In genomic region chr10:88260309-88260708, GRCm38 (mm10) we compare ENCODE assay signal across 15 mouse cellular contexts. TPM values are rescaled to one million over a fixed set of nuclear protein-coding genes. Genes with fewer than 3 reads are reported as not detected.
DNase-seq lines count a peak whose midpoint lies in the region; ATAC-seq lines count a peak whose summit lies in the region.
"Had no signal": no experiment of that assay in that cellular context is flagged by ENCODE, and none has a peak within 500 bp of the region (broad histone marks: within the 10 kb centered on the region; RNA-seq: fewer than 3 reads in every experiment).

No protein-coding gene starts in this region.

- H3K4me3 ChIP-seq in kidney, embryonic 15.5 days (replicated peaks), result no peak overlapping the region
- H3K4me3 ChIP-seq in heart, embryonic 11.5 days (ENCODE audit: low read depth, low read length), result no peak overlapping the region
- H3K4me3 ChIP-seq in heart, embryonic 16.5 days (ENCODE audit: low read length), result peak overlapping the region; percentile 16; the same call in 1 of the 2 replicates
- H3K4me3 ChIP-seq in midbrain, embryonic 15.5 days, result no peak overlapping the region
- H3K4me3 ChIP-seq: embryonic facial prominence, embryonic 12.5 days; hindbrain, embryonic 13.5 days; megakaryocyte, embryonic 14.5 days had no signal

- no peaks in the 10 kb centered on the region for H3K27me3 ChIP-seq in kidney, embryonic 15.5 days
- no peaks in the 10 kb centered on the region for H3K27me3 ChIP-seq in heart, embryonic 11.5 days (ENCODE audit: control insufficient read depth, insufficient read depth, low read length)
- H3K27me3 ChIP-seq in heart, embryonic 16.5 days (ENCODE audit: control insufficient read depth, insufficient read depth, low read length), result no peaks in the 10 kb centered on the region
- no peaks in the 10 kb centered on the region for H3K27me3 ChIP-seq in midbrain, embryonic 15.5 days (replicated peaks)
- H3K27me3 ChIP-seq: CH12.LX; embryonic facial prominence, embryonic 12.5 days; hindbrain, embryonic 13.5 days; Patski had no signal

- 72% methylated on average over 12 of the region's 12 CpGs for WGBS in kidney, embryonic 15.5 days
- 62% methylated on average over 12 of the region's 12 CpGs for WGBS in heart, embryonic 11.5 days (ENCODE audit: insufficient replicate concordance)
- WGBS in heart, embryonic 16.5 days, result 39% methylated on average over 12 of the region's 12 CpGs
- 90% methylated on average over 12 of the region's 12 CpGs for WGBS in midbrain, embryonic 15.5 days

- H3K4me1 ChIP-seq in kidney, embryonic 15.5 days, result no peaks in the 10 kb centered on the region
- no peaks in the 10 kb centered on the region for H3K4me1 ChIP-seq in heart, embryonic 11.5 days (ENCODE audit: control insufficient read depth, insufficient read depth, low read length)
- no peaks in the 10 kb centered on the region for H3K4me1 ChIP-seq in heart, embryonic 16.5 days (ENCODE audit: control insufficient read depth, insufficient read depth, low read length)
- H3K4me1 ChIP-seq in midbrain, embryonic 15.5 days, result no peaks in the 10 kb centered on the region
- H3K4me1 ChIP-seq: embryonic facial prominence, embryonic 12.5 days; megakaryocyte, embryonic 14.5 days had no signal

- H3K36me3 ChIP-seq in kidney, embryonic 15.5 days, result no peaks in the 10 kb centered on the region
- no peaks in the 10 kb centered on the region for H3K36me3 ChIP-seq in heart, embryonic 11.5 days (ENCODE audit: control insufficient read depth, insufficient read depth, low read length)
- H3K36me3 ChIP-seq in heart, embryonic 16.5 days (ENCODE audit: control insufficient read depth, insufficient read depth), result no peaks in the 10 kb centered on the region
- no peaks in the 10 kb centered on the region for H3K36me3 ChIP-seq in midbrain, embryonic 15.5 days (replicated peaks)
- H3K36me3 ChIP-seq: embryonic facial prominence, embryonic 12.5 days; hindbrain, embryonic 13.5 days had no signal

- DNase-seq in kidney, postnatal 25 days, result peak; percentile 15 to 39
- peak; percentile 31 for DNase-seq in lung, postnatal 36 days
- no peak for DNase-seq in c-Kit-positive CD71-positive TER-119-positive erythroid progenitor cells, embryonic 14.5 days (ENCODE audit: low spot score)
- DNase-seq: cerebellum, postnatal 10 days; thymus, postnatal 4 days had no signal

- no peaks in the 10 kb centered on the region for H3K9me3 ChIP-seq in kidney, embryonic 15.5 days (replicated peaks)
- H3K9me3 ChIP-seq in heart, embryonic 11.5 days (replicated peaks; ENCODE audit: control insufficient read depth, low read length), result no peaks in the 10 kb centered on the region
- H3K9me3 ChIP-seq in heart, embryonic 16.5 days (replicated peaks; ENCODE audit: control insufficient read depth, low read length), result no peaks in the 10 kb centered on the region
- no peaks in the 10 kb centered on the region for H3K9me3 ChIP-seq in midbrain, embryonic 15.5 days
- H3K9me3 ChIP-seq: embryonic facial prominence, embryonic 12.5 days; hindbrain, embryonic 13.5 days; megakaryocyte, embryonic 14.5 days had no signal

- ATAC-seq in kidney, embryonic 15.5 days (replicated peaks; ENCODE audit: low FRiP score), result no peak
- ATAC-seq in heart, embryonic 11.5 days (replicated peaks; ENCODE audit: insufficient number of reproducible peaks, low FRiP score, low TSS enrichment), result no peak
- ATAC-seq in heart, embryonic 16.5 days (replicated peaks; ENCODE audit: extremely low read depth, insufficient read depth, low FRiP score), result no peak
- ATAC-seq in midbrain, embryonic 15.5 days (replicated peaks), result no peak
- ATAC-seq: Patski had no signal

- no peak overlapping the region for H3K4me2 ChIP-seq in kidney, embryonic 15.5 days
- H3K4me2 ChIP-seq in heart, embryonic 11.5 days, result peak overlapping the region; percentile 29; the same call in 1 of the 2 replicates
- peak overlapping the region; percentile 46 for H3K4me2 ChIP-seq in heart, embryonic 16.5 days (ENCODE audit: low read depth, low read length)
- no peak overlapping the region for H3K4me2 ChIP-seq in midbrain, embryonic 15.5 days
- H3K4me2 ChIP-seq: embryonic facial prominence, embryonic 12.5 days; hindbrain, embryonic 13.5 days; liver, embryonic 11.5 days had no signal

- no peak overlapping the region for H3K9ac ChIP-seq in kidney, embryonic 15.5 days
- H3K9ac ChIP-seq in heart, embryonic 11.5 days (ENCODE audit: low read depth, low read length), result no peak overlapping the region
- no peak overlapping the region for H3K9ac ChIP-seq in heart, embryonic 16.5 days (ENCODE audit: low read length)
- no peak overlapping the region for H3K9ac ChIP-seq in midbrain, embryonic 15.5 days
- H3K9ac ChIP-seq: embryonic facial prominence, embryonic 12.5 days; hindbrain, embryonic 13.5 days had no signal

- H3K27ac ChIP-seq in kidney, embryonic 15.5 days, result no peak overlapping the region
- H3K27ac ChIP-seq in heart, embryonic 11.5 days (ENCODE audit: low read depth, low read length), result no peak overlapping the region
- H3K27ac ChIP-seq in heart, embryonic 16.5 days (ENCODE audit: low read length), result no peak overlapping the region
- H3K27ac ChIP-seq in midbrain, embryonic 15.5 days, result no peak overlapping the region
- H3K27ac ChIP-seq: embryonic facial prominence, embryonic 12.5 days; hindbrain, embryonic 13.5 days had no signal

RNA-seq across cellular contexts. Expression of gene Washc3, which starts 59.4 kb away (rescaled TPM):
- 60.2 and 63.9 TPM in 2 replicates for polyA plus RNA-seq in kidney, embryonic 15.5 days (2015; fragmentation: Nextera tagmentation; extraction: Ambion mirVana)
- polyA plus RNA-seq in heart, embryonic 11.5 days (2014; fragmentation: Nextera tagmentation; extraction: Ambion mirVana), result 49.3 and 53.4 TPM in 2 replicates
- 45.9 and 47.5 TPM in 2 replicates for polyA plus RNA-seq in heart, embryonic 16.5 days (2015; fragmentation: Nextera tagmentation; extraction: Ambion mirVana)
- 39.0 and 40.2 TPM in 2 replicates for polyA plus RNA-seq in midbrain, embryonic 15.5 days (2015; fragmentation: Nextera tagmentation; extraction: Ambion mirVana)

Comparison
In these comparisons a context has a peak if more than half of its experiments do, and no peak if none do; other contexts are left out.
1. H3K4me2 ChIP-seq: peak in heart, embryonic 11.5 days (single experiment) and heart, embryonic 16.5 days (single experiment); none in kidney, embryonic 15.5 days (single experiment) and midbrain, embryonic 15.5 days (single experiment).